Mouse (Mus musculus): ENCODE measurements around the gene Khdc3. TPM values are rescaled to one million over a fixed set of nuclear protein-coding genes. Genes with fewer than 3 reads are reported as not detected.

The Khdc3 gene
- total RNA-seq (2014; rRNA removed) = 1.1 TPM in 1 of 2 replicates, not detected in the other
- polyA plus RNA-seq (2015; fragmentation: Nextera tagmentation; extraction: Ambion mirVana) = 0.08 TPM in 1 of 2 replicates, not detected in the other

- no peak within 1 kb of the TSS for H3K4me2 ChIP-seq (ENCODE audit: low read depth)
- DNase-seq (no peak), ATAC-seq (no peak)
- no peaks in the 10 kb centered on the region for H3K36me3 ChIP-seq (ENCODE audit: insufficient read depth)
- H3K27ac ChIP-seq (ENCODE audit: low read depth, low read length) = no peak within 1 kb of the TSS
- H3K27me3 ChIP-seq (ENCODE audit: insufficient read depth, low read length) = peaks cover 21% of the 10 kb centered on the region
- no peak within 1 kb of the TSS for H3K9ac ChIP-seq
- no peaks in the 10 kb centered on the region for H3K4me1 ChIP-seq (ENCODE audit: insufficient read depth)
- WGBS = 83% methylated on average over 5 of the region's 5 CpGs
- no peak within 1 kb of the TSS for H3K4me3 ChIP-seq (ENCODE audit: low read depth, low read length)
- no peaks in the 10 kb centered on the region for H3K9me3 ChIP-seq (ENCODE audit: low read length)
- TF ChIP-seq CTCF (IDR thresholded peaks at IDR 0.05; ENCODE audit: low read depth) = no peak
Measured at GRCm38 (mm10) chr9:73101536-73101935, at the start of gene Khdc3. Khdc3 (plus strand) TSS chr9:73101836.

DNA sequence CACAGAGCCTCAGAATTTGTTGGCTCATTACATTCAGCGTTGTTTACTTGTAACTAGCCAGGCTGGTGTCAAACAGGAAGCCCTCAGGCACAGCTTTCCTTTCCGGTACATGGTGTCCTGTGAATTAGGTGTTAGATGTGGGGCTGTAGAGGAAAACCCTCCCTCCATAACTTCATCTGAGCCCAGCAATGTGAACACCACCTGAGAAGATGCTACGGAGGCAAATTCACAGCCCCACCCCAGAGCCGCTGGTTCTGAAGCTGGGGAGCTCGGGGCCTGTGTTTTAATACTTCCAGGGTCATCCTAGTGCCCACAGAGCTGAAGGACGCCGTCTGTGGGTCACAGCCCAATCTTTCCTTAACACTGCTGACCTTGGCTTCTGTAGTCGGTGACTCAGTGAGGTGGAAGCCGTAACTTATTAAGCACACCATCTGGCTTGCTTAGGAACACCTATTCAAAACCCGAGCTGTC is 46.2 kb upstream of the Khdc3 start:
- no peak overlapping the region for H3K9ac ChIP-seq
- no peak overlapping the region for H3K4me3 ChIP-seq (ENCODE audit: low read depth, low read length)
- no peak for TF ChIP-seq CTCF (IDR thresholded peaks at IDR 0.05; ENCODE audit: low read depth)
- H3K27ac ChIP-seq (ENCODE audit: low read depth, low read length) = no peak overlapping the region
- H3K4me1 ChIP-seq (ENCODE audit: insufficient read depth) = no peaks in the 10 kb centered on the region
- no peaks in the 10 kb centered on the region for H3K36me3 ChIP-seq (ENCODE audit: insufficient read depth)
- no peak for ATAC-seq
- DNase-seq = no peak
- WGBS = 70% methylated on average over 10 of the region's 10 CpGs
- no peaks in the 10 kb centered on the region for H3K27me3 ChIP-seq (ENCODE audit: insufficient read depth, low read length)
- no peak overlapping the region for H3K4me2 ChIP-seq (ENCODE audit: low read depth)
- no peaks in the 10 kb centered on the region for H3K9me3 ChIP-seq (ENCODE audit: low read length)

DNA sequence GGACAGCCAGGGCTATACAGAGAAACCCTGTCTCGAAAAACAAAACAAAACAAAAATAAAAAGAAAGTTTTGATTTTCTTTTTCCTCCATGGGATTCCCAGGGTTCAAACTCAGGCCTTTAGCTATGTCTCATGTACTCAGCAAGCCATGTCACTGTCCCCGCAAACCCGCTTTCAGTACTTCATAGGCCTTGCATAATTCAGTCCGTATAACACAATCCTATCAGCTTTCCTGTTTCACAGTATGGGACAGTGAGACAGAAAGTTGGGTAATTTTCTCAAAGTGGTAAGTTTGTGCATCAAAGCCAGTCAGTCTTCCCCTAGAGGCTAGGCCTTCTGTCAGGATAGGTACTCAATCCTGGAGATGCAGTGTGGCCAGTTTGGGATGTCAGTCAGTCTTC is 42.4 kb upstream of the Khdc3 start:
- Histone ChIP-seq H3K4me1 (ENCODE audit: insufficient read depth) (no peaks in the 10 kb centered on the region), H3K9ac (no peak overlapping the region), H3K4me2 (ENCODE audit: low read depth) (no peak overlapping the region), H3K27me3 (ENCODE audit: insufficient read depth, low read length) (no peaks in the 10 kb centered on the region), H3K9me3 (ENCODE audit: low read length) (no peaks in the 10 kb centered on the region), H3K36me3 (ENCODE audit: insufficient read depth) (no peaks in the 10 kb centered on the region), H3K4me3 (ENCODE audit: low read depth, low read length) (no peak overlapping the region), H3K27ac (ENCODE audit: low read depth, low read length) (no peak overlapping the region)
- DNase-seq (no peak), ATAC-seq (no peak)
- WGBS = 90% methylated on average over 4 of the region's 4 CpGs
- no peak for TF ChIP-seq CTCF (IDR thresholded peaks at IDR 0.05; ENCODE audit: low read depth)

GRCm38 (mm10) chr9:73063621-73064290 is 37.9 kb upstream of the Khdc3 start:
- Histone ChIP-seq H3K9me3 (ENCODE audit: low read length) (no peaks in the 10 kb centered on the region), H3K4me3 (ENCODE audit: low read depth, low read length) (no peak overlapping the region), H3K4me1 (ENCODE audit: insufficient read depth) (no peaks in the 10 kb centered on the region), H3K27ac (ENCODE audit: low read depth, low read length) (no peak overlapping the region), H3K27me3 (ENCODE audit: insufficient read depth, low read length) (no peaks in the 10 kb centered on the region), H3K9ac (no peak overlapping the region), H3K36me3 (ENCODE audit: insufficient read depth) (no peaks in the 10 kb centered on the region), H3K4me2 (ENCODE audit: low read depth) (no peak overlapping the region)
- ATAC-seq (peak; percentile 61), DNase-seq (no peak)
- no peak for TF ChIP-seq CTCF (IDR thresholded peaks at IDR 0.05; ENCODE audit: low read depth)
- WGBS = 33% methylated on average over 15 of the region's 15 CpGs

DNA sequence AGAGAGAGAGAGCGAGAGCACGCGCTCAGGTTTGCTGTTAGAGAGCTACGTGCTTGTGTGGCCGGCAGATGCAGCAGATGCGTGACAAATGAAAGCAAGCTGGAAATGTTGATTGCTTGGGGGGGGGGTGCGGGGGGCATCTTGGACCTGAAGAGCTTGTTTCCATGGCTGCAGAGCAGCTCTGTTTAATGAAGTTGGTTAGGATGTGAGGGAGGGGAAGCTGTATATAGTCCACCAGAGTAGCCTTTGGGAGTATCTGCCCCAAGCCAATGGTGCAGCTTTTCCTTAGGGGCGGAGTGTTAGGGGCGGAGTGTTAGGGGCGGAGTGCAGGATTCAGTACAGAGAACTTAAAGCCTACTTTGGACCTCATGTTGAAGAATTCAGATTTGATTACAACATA is 34.5 kb upstream of the Khdc3 start:
- 43% methylated on average over 10 of the region's 10 CpGs for WGBS
- H3K36me3 ChIP-seq (ENCODE audit: insufficient read depth) = no peaks in the 10 kb centered on the region
- TF ChIP-seq CTCF (IDR thresholded peaks at IDR 0.05; ENCODE audit: low read depth) = no peak
- DNase-seq (no peak), ATAC-seq (peak; percentile 74)
- no peaks in the 10 kb centered on the region for H3K9me3 ChIP-seq (ENCODE audit: low read length)
- no peak overlapping the region for H3K9ac ChIP-seq
- H3K4me1 ChIP-seq (ENCODE audit: insufficient read depth) = no peaks in the 10 kb centered on the region
- no peak overlapping the region for H3K4me2 ChIP-seq (ENCODE audit: low read depth)
- no peak overlapping the region for H3K4me3 ChIP-seq (ENCODE audit: low read depth, low read length)
- no peaks in the 10 kb centered on the region for H3K27me3 ChIP-seq (ENCODE audit: insufficient read depth, low read length)
- H3K27ac ChIP-seq (ENCODE audit: low read depth, low read length) = no peak overlapping the region

DNA sequence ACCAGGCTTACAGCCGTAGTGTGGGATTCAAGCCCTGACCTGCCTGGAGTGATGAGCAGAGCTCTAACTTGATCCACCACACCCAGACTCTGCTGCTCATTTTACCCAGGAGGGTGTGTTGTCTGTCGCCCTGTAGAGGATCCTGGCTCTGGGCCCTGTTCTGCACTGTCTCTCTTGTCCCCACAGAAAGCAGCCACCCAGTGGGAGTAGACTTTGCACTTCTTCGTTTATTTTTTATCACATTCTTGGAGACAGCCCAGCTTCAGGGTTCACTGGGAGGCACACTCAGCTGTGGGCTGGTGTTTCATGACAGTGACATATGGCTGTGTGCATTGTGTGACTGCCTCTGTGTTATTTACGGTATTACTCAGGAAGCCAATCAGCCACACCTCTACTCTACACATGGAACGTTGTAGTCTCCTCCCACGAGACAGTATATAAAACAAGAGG is 33.4 kb upstream of the Khdc3 start:
- H3K36me3 ChIP-seq (ENCODE audit: insufficient read depth) = no peaks in the 10 kb centered on the region
- H3K27ac ChIP-seq (ENCODE audit: low read depth, low read length) = no peak overlapping the region
- no peak for DNase-seq
- no peaks in the 10 kb centered on the region for H3K27me3 ChIP-seq (ENCODE audit: insufficient read depth, low read length)
- H3K4me1 ChIP-seq (ENCODE audit: insufficient read depth) = no peaks in the 10 kb centered on the region
- TF ChIP-seq CTCF (IDR thresholded peaks at IDR 0.05; ENCODE audit: low read depth) = no peak
- ATAC-seq = no peak
- no peaks in the 10 kb centered on the region for H3K9me3 ChIP-seq (ENCODE audit: low read length)
- no peak overlapping the region for H3K9ac ChIP-seq
- 71% methylated on average over 6 of the region's 6 CpGs for WGBS
- H3K4me3 ChIP-seq (ENCODE audit: low read depth, low read length) = no peak overlapping the region
- H3K4me2 ChIP-seq (ENCODE audit: low read depth) = no peak overlapping the region

- Histone ChIP-seq H3K9me3 (ENCODE audit: low read length) (no peaks in the 10 kb centered on the region), H3K4me1 (ENCODE audit: insufficient read depth) (no peaks in the 10 kb centered on the region), H3K9ac (no peak overlapping the region), H3K4me3 (ENCODE audit: low read depth, low read length) (no peak overlapping the region), H3K27me3 (ENCODE audit: insufficient read depth, low read length) (no peaks in the 10 kb centered on the region), H3K27ac (ENCODE audit: low read depth, low read length) (no peak overlapping the region), H3K36me3 (ENCODE audit: insufficient read depth) (no peaks in the 10 kb centered on the region), H3K4me2 (ENCODE audit: low read depth) (no peak overlapping the region)
- DNase-seq (no peak), ATAC-seq (no peak)
- no peak for TF ChIP-seq CTCF (IDR thresholded peaks at IDR 0.05; ENCODE audit: low read depth)
- WGBS = 91% methylated on average over 6 of the region's 6 CpGs
Measured at GRCm38 (mm10) chr9:73068688-73069087, 32.9 kb upstream of the Khdc3 start.
